10 mouse cellular contexts compared by ENCODE assay signal in the genomic region with DNA sequence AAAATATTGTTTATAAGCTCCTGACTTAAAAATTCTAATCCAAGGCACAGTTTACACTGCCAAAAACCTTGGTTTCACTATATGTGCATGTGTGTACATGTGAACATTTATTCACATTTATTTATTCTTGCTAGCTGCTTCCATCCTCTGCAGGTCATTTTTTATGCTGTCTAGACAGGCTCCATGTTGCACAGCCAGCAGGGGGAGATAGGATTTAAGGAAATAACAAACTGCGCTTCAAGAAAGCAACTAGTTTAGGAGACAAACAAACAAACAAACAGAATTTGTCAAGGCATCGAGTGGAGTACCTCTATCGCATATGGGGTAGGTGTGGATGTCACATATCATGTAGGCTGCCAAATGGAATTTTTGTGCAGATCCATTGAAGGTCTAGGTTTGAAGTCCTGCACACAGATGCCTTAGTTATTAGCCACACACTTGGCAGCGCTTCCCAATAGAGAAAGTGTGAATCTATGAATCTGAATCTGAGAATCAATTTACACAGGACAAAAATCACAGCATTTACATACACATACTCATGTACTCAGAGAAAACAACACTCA.
DNase-seq lines count a peak whose midpoint lies in the region; ATAC-seq and TF ChIP-seq lines count a peak whose summit lies in the region.
"Had no signal": no experiment of that assay in that cellular context is flagged by ENCODE, and none has a peak within 500 bp of the region (broad histone marks: within the 10 kb centered on the region; RNA-seq: fewer than 3 reads in every experiment).

No protein-coding gene starts in this region.

- H3K36me3 ChIP-seq in kidney, adult 2 months (ENCODE audit: control insufficient read depth, insufficient read depth, low read length) = no peaks in the 10 kb centered on the region
- no peaks in the 10 kb centered on the region for H3K36me3 ChIP-seq in kidney, embryonic 15.5 days
- H3K36me3 ChIP-seq: liver, embryonic 15.5 days had no signal

- H3K9me3 ChIP-seq in kidney, embryonic 15.5 days (replicated peaks) = no peaks in the 10 kb centered on the region
- H3K9me3 ChIP-seq: liver, embryonic 15.5 days had no signal

- H3K4me2 ChIP-seq in kidney, embryonic 15.5 days = no peak overlapping the region; the same call in 1 of the 2 replicates
- H3K4me2 ChIP-seq: liver, embryonic 15.5 days had no signal

- H3K27ac ChIP-seq in kidney, adult 2 months (ENCODE audit: insufficient read depth, low read depth, low read length) = no peak overlapping the region
- no peak overlapping the region for H3K27ac ChIP-seq in kidney, embryonic 15.5 days
- H3K27ac ChIP-seq: liver, embryonic 15.5 days had no signal

- H3K27me3 ChIP-seq in kidney, adult 2 months (replicated peaks; ENCODE audit: control insufficient read depth, insufficient read depth, low read length) = no peaks in the 10 kb centered on the region; the same call in 1 of the 2 replicates
- no peaks in the 10 kb centered on the region for H3K27me3 ChIP-seq in kidney, embryonic 15.5 days
- H3K27me3 ChIP-seq: liver, embryonic 15.5 days had no signal

- DNase-seq in cerebellum, adult 8-10 months = peak; percentile 3
- no peak for DNase-seq in cerebellum, adult 11 months
- DNase-seq in kidney, adult 2 months = peak; percentile 41
- DNase-seq in cerebellum, postnatal 14 days = peak; percentile 45 to 50
- DNase-seq in layer of hippocampus, adult 9-10 months (ENCODE audit: low spot score) = peak; percentile 48
- DNase-seq in urinary bladder, postnatal 10 days (ENCODE audit: low spot score) = no peak
- DNase-seq: gastrocnemius, postnatal 10 days had no signal

- no peak overlapping the region for H3K4me3 ChIP-seq in kidney, adult 2 months (ENCODE audit: insufficient read depth, low read depth, low read length)
- H3K4me3 ChIP-seq in kidney, embryonic 15.5 days (replicated peaks) = no peak overlapping the region
- H3K4me3 ChIP-seq: liver, embryonic 15.5 days had no signal

- TF ChIP-seq CTCF in kidney, adult 2 months (conservative IDR thresholded peaks at IDR 0.05; ENCODE audit: insufficient read depth, insufficient read length, low read depth, low read length) = no peak

- WGBS in kidney, adult 2 months = 54% methylated on average over 4 of the region's 4 CpGs
- 78% methylated on average over 4 of the region's 4 CpGs for WGBS in kidney, embryonic 15.5 days

- H3K9ac ChIP-seq in kidney, embryonic 15.5 days = no peak overlapping the region
- H3K9ac ChIP-seq: liver, embryonic 15.5 days had no signal

- no peaks in the 10 kb centered on the region for H3K4me1 ChIP-seq in kidney, adult 2 months (ENCODE audit: control insufficient read depth, insufficient read depth, low read length)
- H3K4me1 ChIP-seq in kidney, embryonic 15.5 days = no peaks in the 10 kb centered on the region
- H3K4me1 ChIP-seq: liver, embryonic 15.5 days had no signal

- ATAC-seq in kidney, embryonic 15.5 days (replicated peaks; ENCODE audit: low FRiP score) = no peak
- no peak for ATAC-seq in granulocyte monocyte progenitor cell, adult 5-6 weeks (replicated peaks; ENCODE audit: poor library complexity, severe bottlenecking)

- TF ChIP-seq POLR2A in kidney, adult 2 months (IDR thresholded peaks at IDR 0.05; ENCODE audit: low read depth, low read length) = no peak

Comparison
In these comparisons a context has a peak if more than half of its experiments do, and no peak if none do; other contexts are left out.
1. DNase-seq: peak in cerebellum, adult 8-10 months (single experiment), kidney, adult 2 months (single experiment), cerebellum, postnatal 14 days (2 of 2) and layer of hippocampus, adult 9-10 months (single experiment); none in cerebellum, adult 11 months (single experiment) and urinary bladder, postnatal 10 days (single experiment).